Mouse (Mus musculus) limb, embryonic 13.5 days (tissue): Measurements from ENCODE around the gene Tmco5b. TPM values are rescaled to one million over a fixed set of nuclear protein-coding genes. Genes with fewer than 3 reads are reported as not detected.

ENCODE experiments used
- ATAC-seq: fragments of 200-750 bp; cut with Nextera tagmentation; 2 replicates; pipeline ENCODE4 v1.8.0; 2017; ENCODE audit warnings: low read depth, moderate number of reproducible peaks, moderate TSS enrichment; ENCODE audit not compliant: low FRiP score
- H3K27ac ChIP-seq: fragments of 300-500 bp; sonication (generic); 2 replicates; pipeline ENCODE4 v1.5.1; 2015; ENCODE audit warnings: inconsistent platforms, mild to moderate bottlenecking, moderate library complexity
- H3K27me3 ChIP-seq: fragments of 300-500 bp; sonication (generic); 2 replicates; pipeline ENCODE4 v1.6.1; 2015; ENCODE audit warnings: mild to moderate bottlenecking, inconsistent platforms
- H3K36me3 ChIP-seq: fragments of 300-500 bp; sonication (generic); 2 replicates; pipeline ENCODE4 v1.6.1; 2015; ENCODE audit warnings: inconsistent platforms, mild to moderate bottlenecking, moderate library complexity
- H3K4me1 ChIP-seq: fragments of 300-500 bp; sonication (generic); 2 replicates; pipeline ENCODE4 v1.6.1; 2015; ENCODE audit warnings: inconsistent platforms
- H3K4me2 ChIP-seq: fragments of 300-500 bp; sonication (generic); replicated peaks from 2 replicates; pipeline ENCODE4 v1.6.1; 2015; ENCODE audit warnings: inconsistent platforms, mild to moderate bottlenecking, moderate library complexity
- H3K4me3 ChIP-seq: fragments of 300-500 bp; sonication (generic); 2 replicates; pipeline ENCODE4 v1.5.1; 2015; ENCODE audit warnings: moderate library complexity, mild to moderate bottlenecking, inconsistent platforms
- H3K9ac ChIP-seq: fragments of 300-500 bp; sonication (generic); 2 replicates; pipeline ENCODE4 v1.6.1; 2015; ENCODE audit warnings: mild to moderate bottlenecking, inconsistent platforms
- H3K9me3 ChIP-seq: fragments of 300-500 bp; sonication (generic); 2 replicates; pipeline ENCODE4 v1.6.1; 2016; ENCODE audit warnings: inconsistent platforms
- WGBS: fragments of 180-500 bp; shearing (Covaris S2); methylation state at CpG from one replicate; pipeline ENCODE4 v1.1.7; 2015; 5-methylcytosine and 5-hydroxymethylcytosine counted together
- polyA plus RNA-seq: library from polyadenylated mRNA; unstranded; fragments of >200 nt; fragmentation: Nextera tagmentation; extraction: Ambion mirVana; gene quantifications from 2 replicates; pipeline ENCODE4 v1.2.1, GENCODE M21; 2015

The Tmco5b gene
- not detected in 2 replicates for polyA plus RNA-seq

DNA sequence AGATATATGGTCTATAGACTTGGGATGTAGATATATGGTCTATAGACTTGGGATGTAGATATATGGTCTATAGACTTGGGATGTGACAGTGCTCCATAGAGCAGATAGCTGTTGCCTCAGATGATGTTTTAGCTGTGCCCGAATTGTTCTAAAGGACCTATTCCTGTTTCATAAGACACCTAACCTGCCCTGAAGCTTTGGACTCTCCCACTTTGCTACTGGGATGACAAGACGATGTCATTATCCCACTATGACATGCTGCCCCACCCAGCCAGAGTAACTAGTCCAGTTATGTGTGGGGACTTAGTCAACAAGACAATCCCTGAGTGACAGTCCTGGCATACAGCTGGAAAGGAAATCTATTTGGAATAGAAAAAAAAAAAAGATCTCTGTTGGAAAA is at the start of gene Tmco5b:
TSS of gene Tmco5b (plus strand) at position 301 of the 400 bp plus-strand sequence.
- no peaks in the 10 kb centered on the region for H3K27me3 ChIP-seq
- no peak within 1 kb of the TSS for H3K4me2 ChIP-seq
- H3K27ac ChIP-seq, result no peak within 1 kb of the TSS
- no peaks in the 10 kb centered on the region for H3K36me3 ChIP-seq
- H3K9me3 ChIP-seq, result no peaks in the 10 kb centered on the region
- no peaks in the 10 kb centered on the region for H3K4me1 ChIP-seq
- 87% methylated on average over 2 of the region's 2 CpGs for WGBS
- H3K4me3 ChIP-seq, result no peak within 1 kb of the TSS
- no peak for ATAC-seq
- H3K9ac ChIP-seq, result no peak within 1 kb of the TSS

DNA sequence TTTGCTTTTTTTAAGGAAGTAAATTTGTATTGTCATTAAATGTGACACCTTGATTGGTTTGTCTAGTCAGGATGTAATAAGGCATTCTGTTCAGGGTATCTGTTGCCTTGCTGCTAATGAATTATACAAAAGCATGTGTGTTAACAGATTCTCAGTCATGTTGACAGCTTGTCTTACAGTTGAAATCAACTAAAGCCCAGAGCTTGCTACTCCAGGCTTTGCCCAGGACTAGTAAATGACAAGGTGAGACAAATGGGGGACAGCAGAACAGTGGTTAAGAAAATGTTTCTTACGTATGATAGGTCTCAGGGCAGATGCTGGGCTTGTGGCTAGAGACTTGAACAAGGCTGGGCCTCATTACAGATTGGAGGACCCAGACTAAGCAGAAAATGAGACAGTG is 48.5 kb upstream of the Tmco5b start:
- Histone ChIP-seq H3K27me3 (peaks cover 17% of the 10 kb centered on the region; the same call in 1 of the 2 replicates), H3K4me2 (no peak overlapping the region), H3K27ac (no peak overlapping the region), H3K9ac (no peak overlapping the region), H3K9me3 (no peaks in the 10 kb centered on the region), H3K36me3 (no peaks in the 10 kb centered on the region), H3K4me1 (no peaks in the 10 kb centered on the region; the same call in 1 of the 2 replicates), H3K4me3 (no peak overlapping the region)
- 67% methylated on average over 1 of the region's 1 CpGs for WGBS
- no peak for ATAC-seq

DNA sequence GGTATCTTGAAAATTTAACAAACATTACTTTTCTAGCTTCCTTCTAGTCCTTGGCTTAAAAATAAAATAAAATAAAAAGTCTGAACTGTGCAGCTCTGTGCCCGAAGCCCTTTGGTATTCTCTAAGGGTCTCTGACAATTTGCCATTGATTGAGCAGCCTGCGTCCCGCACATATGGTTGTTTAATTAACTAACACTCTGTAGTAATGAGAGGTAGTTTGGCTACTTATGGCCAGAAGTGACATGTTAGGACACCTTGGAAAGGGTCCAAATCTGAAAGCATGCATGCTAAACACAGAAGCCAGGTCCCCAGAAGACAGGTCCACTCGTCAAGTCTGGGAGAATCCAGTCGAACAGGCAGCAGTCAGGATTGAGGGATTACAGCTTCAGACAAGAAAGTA is 46.7 kb upstream of the Tmco5b start:
- H3K4me3 ChIP-seq, result no peak overlapping the region
- H3K9ac ChIP-seq, result no peak overlapping the region
- H3K4me2 ChIP-seq, result no peak overlapping the region
- no peak overlapping the region for H3K27ac ChIP-seq
- no peaks in the 10 kb centered on the region for H3K9me3 ChIP-seq
- peaks cover 7% of the 10 kb centered on the region; the same call in 1 of the 2 replicates for H3K27me3 ChIP-seq
- no peaks in the 10 kb centered on the region for H3K36me3 ChIP-seq
- no peaks in the 10 kb centered on the region; the same call in 1 of the 2 replicates for H3K4me1 ChIP-seq
- no peak for ATAC-seq
- 37% methylated on average over 5 of the region's 5 CpGs for WGBS

DNA sequence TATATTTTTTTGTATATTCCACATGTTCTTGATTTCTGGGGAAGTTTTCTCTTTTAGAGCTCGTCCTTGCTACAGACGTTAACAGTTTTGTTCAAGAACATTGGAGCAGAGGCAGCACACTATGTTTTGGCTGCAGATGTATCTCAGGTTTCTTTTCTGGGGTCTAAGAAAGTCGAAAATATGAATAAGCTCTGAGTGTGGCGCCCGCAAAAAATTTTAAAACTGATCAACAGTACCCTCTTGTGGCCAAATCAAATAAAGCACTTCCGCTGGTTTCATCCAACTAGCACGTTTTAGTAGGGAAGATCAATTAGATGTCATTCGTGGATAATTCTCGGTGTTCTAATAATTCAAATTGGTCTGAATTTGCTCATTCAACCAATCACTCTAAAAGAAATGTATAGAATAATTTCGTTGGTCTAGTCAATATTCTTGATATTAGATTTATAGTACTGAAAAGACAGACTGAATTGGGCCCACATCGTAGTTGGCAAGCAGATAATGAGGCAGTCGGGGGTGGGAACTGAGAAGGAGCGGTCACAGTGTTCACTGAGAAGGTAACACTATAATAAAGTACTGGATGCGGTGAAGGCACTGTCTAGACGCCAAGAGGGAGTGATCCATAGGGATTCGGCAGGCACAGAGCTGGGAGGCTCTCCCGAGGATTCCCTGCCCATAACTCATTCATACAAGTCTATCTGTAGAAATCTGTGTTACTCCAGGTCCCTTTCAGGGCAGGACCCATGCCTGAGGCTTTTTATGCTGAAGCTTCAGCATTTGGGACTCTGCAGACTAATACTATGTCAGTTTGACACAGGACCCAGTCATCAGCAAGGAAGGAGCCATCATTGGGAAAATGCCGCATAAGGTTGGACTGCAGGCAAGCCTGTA is 17.1 kb downstream of the Tmco5b start:
- peaks cover 11% of the 10 kb centered on the region; the same call in 1 of the 2 replicates for H3K27me3 ChIP-seq
- no peaks in the 10 kb centered on the region for H3K36me3 ChIP-seq
- no peak overlapping the region; the same call in 1 of the 2 replicates for H3K4me2 ChIP-seq
- no peak overlapping the region for H3K4me3 ChIP-seq
- 39% methylated on average over 18 of the region's 18 CpGs for WGBS
- H3K27ac ChIP-seq, result no peak overlapping the region
- 0 out of 2 replicates have a peak overlapping the region, but pooled peaks have one; percentile 10 for H3K9ac ChIP-seq
- H3K9me3 ChIP-seq, result no peaks in the 10 kb centered on the region
- no peaks in the 10 kb centered on the region for H3K4me1 ChIP-seq
- ATAC-seq, result no peak

DNA sequence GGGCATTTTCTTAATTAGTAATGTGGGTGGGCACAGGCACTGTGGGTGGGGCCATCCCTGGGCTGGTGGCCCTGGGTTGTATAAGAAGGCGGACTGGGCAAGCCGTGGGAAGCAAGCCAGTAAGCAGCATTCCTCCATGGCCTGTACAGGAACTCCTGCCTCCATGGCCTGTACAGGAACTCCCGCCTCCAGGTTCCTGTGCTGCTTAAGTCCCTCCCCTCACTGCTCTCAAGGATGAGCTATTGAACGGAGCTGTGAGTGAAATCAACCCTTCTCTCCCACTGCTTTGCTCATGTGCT is 17.7 kb downstream of the Tmco5b start:
- 0 out of 2 replicates have a peak overlapping the region, but pooled peaks have one; percentile 10 for H3K9ac ChIP-seq
- H3K27ac ChIP-seq, result no peak overlapping the region
- H3K9me3 ChIP-seq, result no peaks in the 10 kb centered on the region
- peak; percentile 44; the same call in 1 of the 2 replicates for ATAC-seq
- no peaks in the 10 kb centered on the region for H3K4me1 ChIP-seq
- 64% methylated on average over 4 of the region's 4 CpGs for WGBS
- H3K27me3 ChIP-seq, result peaks cover 11% of the 10 kb centered on the region; the same call in 1 of the 2 replicates
- no peak overlapping the region for H3K4me3 ChIP-seq
- no peaks in the 10 kb centered on the region for H3K36me3 ChIP-seq
- H3K4me2 ChIP-seq, result no peak overlapping the region

DNA sequence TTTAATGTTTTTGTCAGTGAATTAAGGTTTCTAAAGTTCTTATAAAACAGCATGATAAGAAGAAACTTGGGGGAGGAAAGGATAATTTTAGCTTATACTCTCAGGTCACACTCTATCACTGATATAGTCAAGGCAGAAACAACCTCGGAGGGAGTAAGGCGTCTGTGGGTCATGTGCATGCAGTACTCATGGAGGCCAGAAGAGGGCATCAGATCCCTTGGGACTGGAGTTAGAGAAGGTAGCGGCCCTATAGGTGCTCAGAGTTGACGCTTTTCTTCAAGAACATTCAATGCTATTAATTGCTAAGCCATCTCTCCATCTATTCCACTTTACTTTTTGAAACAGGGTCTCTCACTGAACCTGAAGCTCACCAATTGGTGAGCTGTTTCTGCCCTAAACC is 19.8 kb downstream of the Tmco5b start:
- WGBS, result 5% methylated on average over 4 of the region's 4 CpGs
- Histone ChIP-seq H3K27me3 (peaks cover 11% of the 10 kb centered on the region; the same call in 1 of the 2 replicates), H3K4me1 (no peaks in the 10 kb centered on the region), H3K9ac (no peak overlapping the region), H3K27ac (no peak overlapping the region), H3K4me3 (no peak overlapping the region), H3K9me3 (no peaks in the 10 kb centered on the region), H3K36me3 (no peaks in the 10 kb centered on the region), H3K4me2 (no peak overlapping the region)
- no peak for ATAC-seq

DNA sequence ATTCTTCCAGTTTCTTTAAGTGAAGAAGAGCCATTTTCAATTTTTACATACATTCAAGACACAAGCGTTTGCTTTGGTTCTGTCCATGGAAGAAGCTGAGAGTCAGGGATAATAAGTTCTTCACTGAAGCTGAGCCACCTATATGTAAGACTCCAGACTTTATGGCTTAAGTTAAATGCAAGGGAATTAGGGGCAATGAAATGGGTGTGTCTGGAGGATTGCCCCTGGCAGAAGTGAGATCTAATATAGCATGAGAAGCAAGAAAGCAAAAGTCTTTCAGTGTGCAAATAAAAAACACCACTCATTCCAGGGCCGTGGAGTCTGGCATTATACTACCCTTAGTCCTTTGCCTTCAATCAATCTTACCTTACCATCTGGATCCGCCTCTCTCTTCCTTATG is 25.7 kb downstream of the Tmco5b start:
- no peaks in the 10 kb centered on the region for H3K4me1 ChIP-seq
- H3K36me3 ChIP-seq, result no peaks in the 10 kb centered on the region
- WGBS, result 63% methylated on average over 3 of the region's 3 CpGs
- no peak overlapping the region for H3K4me2 ChIP-seq
- no peak overlapping the region for H3K4me3 ChIP-seq
- no peak overlapping the region for H3K9ac ChIP-seq
- no peak overlapping the region for H3K27ac ChIP-seq
- no peaks in the 10 kb centered on the region for H3K9me3 ChIP-seq
- no peak for ATAC-seq
- no peaks in the 10 kb centered on the region for H3K27me3 ChIP-seq

DNA sequence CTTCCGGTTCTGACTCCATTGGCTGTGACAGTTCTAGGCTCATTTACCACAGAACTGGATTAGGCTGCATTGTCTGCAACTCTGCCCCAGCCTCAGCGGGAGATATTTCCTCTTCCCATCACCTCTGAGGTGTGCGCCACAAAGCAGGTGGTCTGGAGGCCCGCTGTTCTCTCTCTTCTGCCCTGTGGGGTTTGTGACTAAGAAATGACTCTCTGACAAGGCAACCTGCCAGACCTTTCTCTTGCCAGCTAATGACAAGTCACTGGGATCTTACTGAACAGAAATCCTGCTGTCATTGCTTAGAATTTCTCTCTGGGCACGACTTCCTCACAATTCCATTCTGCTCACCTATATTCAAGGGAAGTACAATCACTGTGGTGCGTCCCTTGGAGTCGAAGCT is 37.5 kb downstream of the Tmco5b start:
- no peak overlapping the region for H3K27ac ChIP-seq
- no peaks in the 10 kb centered on the region for H3K9me3 ChIP-seq
- H3K27me3 ChIP-seq, result peaks cover 3% of the 10 kb centered on the region; the same call in 1 of the 2 replicates
- H3K4me1 ChIP-seq, result peaks cover 4% of the 10 kb centered on the region; the same call in 1 of the 2 replicates
- ATAC-seq, result no peak
- WGBS, result 44% methylated on average over 7 of the region's 7 CpGs
- no peak overlapping the region for H3K4me3 ChIP-seq
- no peak overlapping the region for H3K4me2 ChIP-seq
- H3K36me3 ChIP-seq, result no peaks in the 10 kb centered on the region
- H3K9ac ChIP-seq, result no peak overlapping the region

DNA sequence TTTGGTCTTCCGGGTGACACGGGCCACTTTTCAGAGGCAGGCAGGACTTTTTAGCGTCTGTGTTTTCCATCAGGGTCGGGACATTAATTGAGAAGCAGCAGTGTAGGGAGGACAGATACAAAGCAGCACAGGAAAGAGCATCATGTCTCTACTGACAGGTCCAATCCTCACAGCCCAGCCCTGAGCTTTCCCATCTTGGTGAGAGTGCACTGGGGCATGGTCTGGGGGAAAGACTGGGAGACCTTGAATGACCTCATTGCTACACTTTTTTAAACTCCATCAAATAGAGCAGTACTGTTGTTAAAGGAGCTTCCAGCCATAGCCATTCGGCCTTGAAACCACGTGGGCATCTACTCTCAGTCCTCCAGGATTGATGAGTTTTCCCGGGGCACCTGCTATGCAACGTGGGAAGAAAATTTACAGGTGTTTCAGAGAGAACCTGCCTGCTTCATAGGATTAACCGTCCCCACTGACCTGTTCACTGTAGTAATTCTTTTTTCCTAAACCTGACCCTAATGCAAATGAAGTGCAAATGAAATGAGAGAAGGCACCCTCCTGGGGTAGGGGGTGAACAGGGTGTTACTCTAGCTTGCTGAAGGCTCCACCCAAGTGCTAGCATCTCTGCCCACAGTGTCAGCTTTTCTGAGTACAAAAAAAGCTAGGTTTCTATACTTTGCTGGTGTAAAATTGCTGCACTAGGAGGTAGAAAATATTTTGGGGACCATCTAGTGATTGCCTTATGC is 48.4 kb downstream of the Tmco5b start:
- no peak for ATAC-seq
- 38% methylated on average over 9 of the region's 9 CpGs for WGBS
- Histone ChIP-seq H3K27ac (no peak overlapping the region), H3K27me3 (no peaks in the 10 kb centered on the region; the same call in 1 of the 2 replicates), H3K4me3 (no peak overlapping the region), H3K9me3 (no peaks in the 10 kb centered on the region), H3K9ac (no peak overlapping the region), H3K4me2 (no peak overlapping the region), H3K4me1 (no peaks in the 10 kb centered on the region), H3K36me3 (no peaks in the 10 kb centered on the region)

DNA sequence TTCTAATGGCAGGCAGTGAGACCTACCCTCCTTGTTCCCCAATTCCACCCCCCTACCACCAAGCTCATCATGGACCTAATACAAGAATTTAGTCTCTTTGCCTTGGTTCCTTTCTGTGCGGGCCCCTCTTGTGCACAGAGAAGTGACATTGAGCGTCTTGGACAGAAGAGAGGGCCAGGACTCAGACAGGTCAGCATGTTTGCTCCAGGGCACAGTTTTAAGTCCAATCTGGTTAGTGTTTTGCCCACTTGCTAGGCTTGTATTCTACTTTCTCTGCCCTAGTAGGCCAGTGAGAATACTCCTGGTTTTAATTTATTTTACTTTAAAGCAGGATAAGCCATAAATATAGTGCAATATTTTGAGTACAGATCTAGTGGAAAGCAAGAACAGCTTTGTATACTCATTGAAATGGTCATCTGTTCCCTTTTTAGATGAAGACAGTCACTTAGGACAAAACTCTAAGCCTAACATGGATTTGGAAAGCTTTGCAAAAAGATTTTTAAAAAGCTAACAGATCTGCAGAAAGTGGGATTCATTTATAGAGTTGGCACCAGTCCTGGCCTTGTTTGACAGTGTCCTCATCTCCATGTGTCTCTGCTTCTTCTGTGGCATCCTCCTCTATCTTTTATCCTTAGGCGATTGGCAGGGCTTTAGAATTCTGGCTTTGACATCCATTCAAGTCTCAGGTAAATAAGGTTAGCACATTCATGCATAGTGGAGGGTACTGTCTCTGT is 50.2 kb downstream of the Tmco5b start:
- Histone ChIP-seq H3K27ac (no peak overlapping the region), H3K9ac (no peak overlapping the region), H3K27me3 (no peaks in the 10 kb centered on the region), H3K4me1 (no peaks in the 10 kb centered on the region), H3K4me2 (no peak overlapping the region), H3K9me3 (no peaks in the 10 kb centered on the region), H3K36me3 (no peaks in the 10 kb centered on the region), H3K4me3 (no peak overlapping the region)
- WGBS, result 76% methylated on average over 3 of the region's 3 CpGs
- ATAC-seq, result no peak

DNA sequence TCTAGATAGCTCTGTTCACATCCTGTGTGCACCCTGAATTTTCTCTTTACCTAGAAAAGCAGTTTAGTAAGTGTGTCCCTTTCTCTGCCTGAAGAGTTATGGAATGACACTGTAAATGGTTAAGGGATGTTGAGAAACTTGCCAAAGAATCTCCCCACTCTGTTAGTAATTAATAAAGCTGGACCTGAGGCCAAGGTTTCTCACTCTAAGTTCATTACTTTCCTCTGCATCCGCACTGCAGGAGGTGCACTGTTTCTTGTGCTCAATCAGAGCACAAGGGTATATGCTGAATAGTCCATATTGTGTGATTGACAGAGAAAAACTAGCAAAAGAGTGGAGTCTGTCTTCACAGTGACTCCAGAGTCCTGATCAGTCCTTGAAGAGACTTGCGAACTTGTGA is 59.0 kb downstream of the Tmco5b start:
- no peaks in the 10 kb centered on the region for H3K27me3 ChIP-seq
- ATAC-seq, result no peak
- H3K9me3 ChIP-seq, result no peaks in the 10 kb centered on the region
- H3K27ac ChIP-seq, result no peak overlapping the region
- 0 out of 2 replicates have a peak, but pooled peaks cover 4% of the 10 kb centered on the region for H3K4me1 ChIP-seq
- H3K4me2 ChIP-seq, result no peak overlapping the region
- no peaks in the 10 kb centered on the region for H3K36me3 ChIP-seq
- H3K9ac ChIP-seq, result no peak overlapping the region
- H3K4me3 ChIP-seq, result no peak overlapping the region
- WGBS, result 85% methylated on average over 2 of the region's 2 CpGs
